Mouse (Mus musculus) CH12.LX (cell line): ENCODE measurements around the gene Larp4. TPM values are rescaled to one million over a fixed set of nuclear protein-coding genes. Genes with fewer than 3 reads are reported as not detected.

Experiments used
- DNase-seq: peaks from one replicate; pipeline ENCODE4 v3.0.0-alpha.2; 2013; ENCODE audit errors: extremely low read depth
- H3K27ac ChIP-seq: 2 replicates; pipeline ENCODE4 v1.5.1; 2012; ENCODE audit warnings: low read depth, mild to moderate bottlenecking, control low read depth, moderate library complexity; ENCODE audit not compliant: insufficient read depth
- H3K27me3 ChIP-seq: replicated peaks from 2 replicates; pipeline ENCODE3; 2012; ENCODE audit warnings: inconsistent platforms
- H3K36me3 ChIP-seq, 2 experiments: replicated peaks in 1 of 2; 2 replicates each; pipeline versions ENCODE3 to v1.6.1; 2012; ENCODE audit warnings: inconsistent platforms in 1 of 2, low read length in 1 of 2, mild to moderate bottlenecking in 1 of 2, mixed read lengths in 1 of 2, moderate library complexity in 1 of 2; ENCODE audit not compliant: control insufficient read depth in 1 of 2, insufficient read depth in 1 of 2
- H3K4me1 ChIP-seq, 2 experiments: 2 replicates each; pipeline ENCODE4 v1.6.1; 2012; ENCODE audit warnings: inconsistent platforms in 1 of 2, moderate library complexity in 1 of 2; ENCODE audit not compliant: insufficient read depth in 2 of 2, control insufficient read depth in 1 of 2
- H3K4me2 ChIP-seq: 2 replicates; pipeline ENCODE4 v1.6.1; 2012; ENCODE audit warnings: low read depth, mild to moderate bottlenecking, control low read depth; ENCODE audit not compliant: poor library complexity, insufficient read depth, severe bottlenecking
- H3K4me3 ChIP-seq, 3 experiments: fragments of 150-350 bp in 1 of 3; sonication (generic) in 1 of 3; replicated peaks in 1 of 3; 2 replicates each; pipeline versions ENCODE3 to v1.5.1; 2011 to 2012; ENCODE audit warnings: low read depth in 2 of 3, low read length in 2 of 3, mild to moderate bottlenecking in 2 of 3, moderate library complexity in 2 of 3, control low read depth in 1 of 3, improper control_type of control experiment in 1 of 3, inconsistent platforms in 1 of 3, mixed read lengths in 1 of 3; ENCODE audit not compliant: poor library complexity in 1 of 3
- H3K79me2 ChIP-seq: replicated peaks from 2 replicates; pipeline ENCODE4 v1.6.1; 2012; ENCODE audit warnings: mild to moderate bottlenecking, moderate library complexity; ENCODE audit not compliant: control insufficient read depth, poor library complexity, insufficient read depth, severe bottlenecking; ENCODE audit errors: extremely low read depth
- H3K9ac ChIP-seq: 2 replicates; pipeline ENCODE4 v1.6.1; 2012; ENCODE audit warnings: low read depth, mild to moderate bottlenecking, control low read depth, moderate library complexity; ENCODE audit not compliant: insufficient read depth
- H3K9me3 ChIP-seq: replicated peaks from 2 replicates; pipeline ENCODE3; 2012; ENCODE audit warnings: low read length, inconsistent platforms, mixed read lengths
- CTCF ChIP-seq, 2 experiments: IDR thresholded peaks in 1 of 2; conservative IDR thresholded peaks in 1 of 2; 2 replicates each; pipeline ENCODE4 v1.5.1; 2011 to 2012; ENCODE audit warnings: low read depth in 2 of 2, low read length in 2 of 2, improper control_type of control experiment in 1 of 2, inconsistent platforms in 1 of 2, mild to moderate bottlenecking in 1 of 2, moderate library complexity in 1 of 2
- E2F4 ChIP-seq: IDR thresholded peaks from 2 replicates; pipeline ENCODE4 v1.6.1; 2011; ENCODE audit warnings: low read depth, low read length, improper control_type of control experiment; ENCODE audit not compliant: insufficient replicate concordance
- IRF4 ChIP-seq: IDR thresholded peaks from 2 replicates; pipeline ENCODE4 v1.6.1; 2014; ENCODE audit warnings: low read depth, mild to moderate bottlenecking, inconsistent platforms, low read length, improper control_type of control experiment
- MAZ ChIP-seq: IDR thresholded peaks from 2 replicates; pipeline ENCODE4 v1.6.1; 2012; ENCODE audit warnings: low read depth, mild to moderate bottlenecking, inconsistent platforms, low read length, improper control_type of control experiment, moderate library complexity
- MXI1 ChIP-seq: IDR thresholded peaks from 2 replicates; pipeline ENCODE4 v1.6.1; 2011; ENCODE audit warnings: mild to moderate bottlenecking, low read depth, low read length, improper control_type of control experiment
- MYC ChIP-seq: IDR thresholded peaks from 2 replicates; pipeline ENCODE4 v1.6.1; 2011; ENCODE audit warnings: low read depth, mild to moderate bottlenecking, improper control_type of control experiment, low read length
- POLR2A ChIP-seq: IDR thresholded peaks from 2 replicates; pipeline ENCODE4 v1.6.1; 2011; ENCODE audit warnings: low read depth, mild to moderate bottlenecking, improper control_type of control experiment, low read length
- POLR2AphosphoS2 ChIP-seq: IDR thresholded peaks from 2 replicates; pipeline ENCODE4 v1.6.1; 2011; ENCODE audit warnings: low read depth, low read length, improper control_type of control experiment
- TBP ChIP-seq: conservative IDR thresholded peaks from 2 replicates; pipeline ENCODE4 v1.6.1; 2011; ENCODE audit warnings: low read depth, low read length, improper control_type of control experiment
- ZMIZ1 ChIP-seq: IDR thresholded peaks from 2 replicates; pipeline ENCODE4 v1.6.1; 2012; ENCODE audit warnings: low read depth, mild to moderate bottlenecking, inconsistent platforms, low read length, improper control_type of control experiment
- dilution Hi-C: fragments of 300-500 bp; cut with MboI; formaldehyde crosslinking; loops from 2 replicates; pipeline ENCODE4 v1.14.3; 2020; ENCODE audit warnings: low sequenced_read_pairs; ENCODE audit not compliant: extremely low pct_unique_long_range_greater_than_20kb, extremely low pct_ligation_motif_present
- in situ Hi-C: fragments of 300-500 bp; cut with MboI; formaldehyde crosslinking; loops from 3 replicates; pipeline ENCODE4 v1.14.3; 2019; ENCODE audit warnings: low sequenced_read_pairs, low pct_ligation_motif_present, low pct_unique_long_range_greater_than_20kb, mixed read lengths
- polyA plus RNA-seq: library from polyadenylated mRNA; unstranded; fragments of >175 nt; gene quantifications from 2 replicates; pipeline ENCODE4 v1.2.1, GENCODE M21; 2012; ENCODE audit warnings: low read depth; ENCODE audit not compliant: insufficient read length
- total RNA-seq, 2 experiments: library from RNA; depleted of rRNA; stranded (reverse); fragments of 300-350 nt in 1 of 2; fragments of >200 nt in 1 of 2; gene quantifications; 2 replicates each; pipeline ENCODE4 v1.2.3; 2012 to 2014

The Larp4 gene
- total and polyA plus RNA-seq, 3 experiments, result 81.9 to 135 (median 96.3) TPM

- Histone ChIP-seq H3K36me3 (no peaks in the 10 kb centered on the region), H3K9me3 (no peaks in the 10 kb centered on the region), H3K4me3 (no peak overlapping the region), H3K9ac (no peak overlapping the region), H3K27me3 (no peaks in the 10 kb centered on the region), H3K4me2 (no peak overlapping the region), H3K79me2 (no peaks in the 10 kb centered on the region), H3K4me1 (peaks cover 0 to 3% of the 10 kb centered on the region in 2 experiments; a peak in 1 of 4 replicates), H3K27ac (no peak overlapping the region)
- TF ChIP-seq E2F4 (no peak), POLR2A (no peak), POLR2AphosphoS2 (no peak), CTCF (conservative IDR thresholded peaks at IDR 0.05 in 1 of 2, IDR thresholded peaks at IDR 0.05 in 1 of 2; ENCODE audit: low read depth in 2 of 2, low read length in 2 of 2) (no peak), MYC (no peak), IRF4 (no peak)
- in situ Hi-C loops (no loop called here), dilution Hi-C loops (no loop called here)
- no peak for DNase-seq
Measured at GRCm38 (mm10) chr15:100028133-100028532, 58.3 kb downstream of the Larp4 start.

GRCm38 (mm10) chr15:100029497-100029896, 59.6 kb downstream of the Larp4 start:
- in situ Hi-C loops (no loop called here), dilution Hi-C loops (no loop called here)
- Histone ChIP-seq H3K36me3 (no peaks in the 10 kb centered on the region), H3K27ac (no peak overlapping the region), H3K4me1 (0 out of 4 replicates have a peak, but pooled peaks cover 0 to 3% of the 10 kb centered on the region in 2 experiments), H3K9me3 (no peaks in the 10 kb centered on the region), H3K27me3 (no peaks in the 10 kb centered on the region), H3K9ac (no peak overlapping the region), H3K4me2 (no peak overlapping the region), H3K4me3 (no peak overlapping the region), H3K79me2 (no peaks in the 10 kb centered on the region)
- DNase-seq, result no peak
- TF ChIP-seq MAZ, result no peak

- no peak overlapping the region for H3K27ac ChIP-seq
- no peak overlapping the region for H3K4me3 ChIP-seq
- DNase-seq, result no peak
- H3K9ac ChIP-seq, result no peak overlapping the region
- H3K4me1 ChIP-seq, result 0 out of 4 replicates have a peak, but pooled peaks cover 0 to 3% of the 10 kb centered on the region in 2 experiments
- dilution Hi-C loops (no loop called here), in situ Hi-C loops (no loop called here)
- no peaks in the 10 kb centered on the region for H3K9me3 ChIP-seq
- no peaks in the 10 kb centered on the region for H3K27me3 ChIP-seq
- no peaks in the 10 kb centered on the region for H3K36me3 ChIP-seq
- no peak overlapping the region for H3K4me2 ChIP-seq
- no peaks in the 10 kb centered on the region for H3K79me2 ChIP-seq
- TF ChIP-seq ZMIZ1 (no peak), IRF4 (no peak), MXI1 (no peak), MAZ (no peak), TBP (no peak)
Measured at GRCm38 (mm10) chr15:100029900-100030299, 60.0 kb downstream of the Larp4 start.
